Mouse (Mus musculus) stomach, postnatal 0 days (tissue): ENCODE results near the gene Rab8b. TPM values are rescaled to one million over a fixed set of nuclear protein-coding genes. Genes with fewer than 3 reads are reported as not detected.
A peak's percentile ranks its signal among the peaks of the same experiment; 100 is the strongest.

Source experiments
- ATAC-seq: fragments of 200-750 bp; cut with Nextera tagmentation; 2 replicates; pipeline ENCODE4 v1.8.0; 2017; ENCODE audit not compliant: low FRiP score, low TSS enrichment
- DNase-seq: peaks from one replicate; pipeline ENCODE4 v3.0.0-alpha.2; 2016; ENCODE audit warnings: low spot score
- H3K27ac ChIP-seq: fragments of 300-500 bp; sonication (generic); replicated peaks from 2 replicates; pipeline ENCODE4 v1.5.1; 2014; ENCODE audit warnings: mild to moderate bottlenecking, control low read depth
- H3K27me3 ChIP-seq: fragments of 300-500 bp; sonication (generic); 2 replicates; pipeline ENCODE4 v1.6.1; 2014; ENCODE audit warnings: low read length; ENCODE audit not compliant: control insufficient read depth, insufficient read depth
- H3K36me3 ChIP-seq: fragments of 300-500 bp; sonication (generic); 2 replicates; pipeline ENCODE4 v1.6.1; 2014; ENCODE audit warnings: low read length, mixed read lengths; ENCODE audit not compliant: control insufficient read depth, insufficient read depth
- H3K4me1 ChIP-seq: fragments of 300-500 bp; sonication (generic); replicated peaks from 2 replicates; pipeline ENCODE4 v1.6.1; 2014; ENCODE audit warnings: antibody characterized with exemption; ENCODE audit not compliant: control insufficient read depth, insufficient read depth
- H3K4me2 ChIP-seq: fragments of 300-500 bp; sonication (generic); replicated peaks from 2 replicates; pipeline ENCODE4 v1.6.1; 2014; ENCODE audit warnings: low read depth, mild to moderate bottlenecking, control low read depth, moderate library complexity
- H3K4me3 ChIP-seq: fragments of 300-500 bp; sonication (generic); 2 replicates; pipeline ENCODE4 v1.5.1; 2014; ENCODE audit warnings: low read depth, low read length, control low read depth
- H3K9ac ChIP-seq: fragments of 300-500 bp; sonication (generic); 2 replicates; pipeline ENCODE4 v1.6.1; 2014; ENCODE audit warnings: mild to moderate bottlenecking, low read length, control low read depth, mixed read lengths
- H3K9me3 ChIP-seq: fragments of 300-500 bp; sonication (generic); 2 replicates; pipeline ENCODE4 v1.6.1; 2016; ENCODE audit warnings: low read length; ENCODE audit not compliant: control insufficient read depth
- CTCF ChIP-seq: IDR thresholded peaks from 2 replicates; pipeline ENCODE4 v1.5.1; 2016; ENCODE audit warnings: antibody characterized with exemption, low read depth, mild to moderate bottlenecking, moderate library complexity
- EP300 ChIP-seq: optimal IDR thresholded peaks from 2 replicates; pipeline ENCODE3; 2016; ENCODE audit warnings: antibody characterized with exemption
- WGBS: fragments of 180-500 bp; shearing (Covaris S2); extraction: QIAGEN DNeasy Blood & Tissue Kit; methylation state at CpG from one replicate; pipeline ENCODE4 v1.1.7; 2014; 5-methylcytosine and 5-hydroxymethylcytosine counted together
- polyA plus RNA-seq: library from polyadenylated mRNA; unstranded; fragments of >200 nt; fragmentation: Nextera tagmentation; extraction: Ambion mirVana; gene quantifications from 2 replicates; pipeline ENCODE4 v1.2.1, GENCODE M21; 2015

Gene Rab8b
- polyA plus RNA-seq, 1 experiment from 2014 or later, result 9.4 TPM

- DNase-seq, result no peak
- TF ChIP-seq CTCF (no peak), EP300 (no peak)
- Histone ChIP-seq H3K9ac (no peak overlapping the region), H3K9me3 (no peaks in the 10 kb centered on the region), H3K4me1 (no peaks in the 10 kb centered on the region), H3K4me2 (no peak overlapping the region), H3K4me3 (no peak overlapping the region), H3K27ac (no peak overlapping the region), H3K27me3 (no peaks in the 10 kb centered on the region), H3K36me3 (no peaks in the 10 kb centered on the region)
- ATAC-seq, result no peak
- WGBS, result 90% methylated on average over 2 of the region's 2 CpGs
Measured at GRCm38 (mm10) chr9:66948536-66948935, 29.0 kb upstream of the Rab8b start.

DNA sequence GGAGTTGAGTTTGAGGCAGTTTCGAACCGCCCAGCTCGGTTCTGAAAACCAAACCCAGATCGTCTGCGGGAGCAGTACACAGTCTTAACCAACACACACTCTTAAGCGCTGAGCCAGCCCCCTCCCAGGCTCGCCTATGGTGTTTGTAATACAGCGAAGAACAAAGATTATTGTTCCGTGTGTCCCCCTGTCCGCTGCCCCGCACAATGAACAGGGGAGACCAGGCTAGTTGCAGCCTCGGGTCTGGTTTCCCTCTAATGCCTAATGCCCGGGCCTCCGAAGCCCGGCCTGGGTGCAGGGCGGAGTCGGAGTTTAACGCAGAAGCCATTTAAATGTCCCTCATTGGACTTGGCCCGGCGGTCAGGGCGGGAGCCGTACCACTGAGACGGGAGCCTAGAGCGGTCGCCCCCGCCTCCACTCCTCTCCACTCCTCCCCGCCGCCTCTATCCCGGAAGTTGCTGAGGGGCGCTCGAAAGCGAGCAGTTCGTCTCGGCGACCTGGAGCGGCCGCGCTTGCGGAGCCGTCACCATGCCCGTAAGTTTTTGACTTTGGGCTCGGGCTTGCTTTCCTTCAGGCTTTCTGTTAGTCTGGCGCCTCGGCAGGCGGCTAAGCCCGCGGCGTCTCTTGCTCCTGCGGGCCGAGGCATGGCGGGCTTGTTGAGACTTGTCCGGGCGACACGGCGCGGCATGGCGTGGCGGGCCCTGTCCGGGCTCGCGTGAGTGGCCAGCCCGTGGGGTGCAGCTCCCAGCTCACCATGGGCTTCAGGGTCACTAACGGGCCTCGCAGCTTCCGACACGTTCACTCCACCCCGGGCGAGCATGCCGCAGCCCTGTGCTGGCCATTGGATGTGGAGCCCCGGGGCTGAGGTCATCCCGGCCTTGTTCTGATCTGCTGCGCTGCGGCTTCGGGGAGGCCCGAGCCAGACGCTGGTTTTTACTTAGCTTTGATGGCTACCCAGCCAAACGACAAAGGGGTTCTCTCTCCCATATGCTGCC lies 26.5 kb upstream of the Rab8b start, which contains the start of gene Rps27l:
Gene Rps27l, plus strand, starts transcription at position 440 of the 995 bp plus-strand sequence.
- Histone ChIP-seq H3K27me3 (no peaks in the 10 kb centered on the region), H3K4me3 (peak within 1 kb of the TSS; percentile 95), H3K4me2 (peak within 1 kb of the TSS; percentile 80), H3K4me1 (no peaks in the 10 kb centered on the region), H3K9ac (peak within 1 kb of the TSS; percentile 93), H3K27ac (peak within 1 kb of the TSS; percentile 97), H3K36me3 (no peaks in the 10 kb centered on the region), H3K9me3 (no peaks in the 10 kb centered on the region)
- no peak for TF ChIP-seq CTCF
- TF ChIP-seq EP300, result peak; percentile 63
- ATAC-seq, result peak; percentile 99
- under 1% methylated on average over 77 of the region's 77 CpGs for WGBS
- DNase-seq, result peak; percentile 98

GRCm38 (mm10) chr9:66945161-66945560 lies 25.7 kb upstream of the Rab8b start:
- no peak for ATAC-seq
- TF ChIP-seq CTCF, result no peak
- no peak for TF ChIP-seq EP300
- H3K4me2 ChIP-seq, result peak overlapping the region; percentile 80
- WGBS, result 6% methylated on average over 4 of the region's 4 CpGs
- H3K36me3 ChIP-seq, result no peaks in the 10 kb centered on the region
- no peaks in the 10 kb centered on the region for H3K27me3 ChIP-seq
- H3K9ac ChIP-seq, result peak overlapping the region; percentile 93
- peak overlapping the region; percentile 97 for H3K27ac ChIP-seq
- no peaks in the 10 kb centered on the region for H3K9me3 ChIP-seq
- no peak for DNase-seq
- peak overlapping the region; percentile 95 for H3K4me3 ChIP-seq
- no peaks in the 10 kb centered on the region for H3K4me1 ChIP-seq

DNA sequence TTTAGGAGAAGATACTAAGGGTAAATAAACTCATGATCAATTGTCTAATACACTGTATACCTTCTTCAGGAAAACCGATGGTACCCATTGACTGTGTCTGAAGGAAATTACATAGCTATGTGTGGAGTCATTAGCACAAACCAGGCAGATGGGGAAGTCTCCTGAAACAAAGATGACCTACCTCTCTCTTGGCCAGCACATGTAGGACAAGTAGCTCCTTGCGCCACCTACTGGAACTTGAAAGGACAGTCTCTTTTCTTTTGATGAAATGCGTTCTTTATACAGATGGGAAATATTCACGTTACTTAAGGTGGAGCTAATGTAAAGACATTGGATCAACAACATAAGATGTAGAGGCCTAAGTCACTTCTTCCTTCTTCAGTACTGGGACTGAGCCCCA lies 19.3 kb upstream of the Rab8b start:
- H3K27me3 ChIP-seq, result no peaks in the 10 kb centered on the region
- H3K27ac ChIP-seq, result no peak overlapping the region
- no peaks in the 10 kb centered on the region for H3K36me3 ChIP-seq
- H3K4me3 ChIP-seq, result no peak overlapping the region
- H3K9ac ChIP-seq, result no peak overlapping the region
- no peak overlapping the region for H3K4me2 ChIP-seq
- DNase-seq (peak; percentile 30), ATAC-seq (peak; percentile 72)
- H3K9me3 ChIP-seq, result no peaks in the 10 kb centered on the region
- H3K4me1 ChIP-seq, result peaks cover 4% of the 10 kb centered on the region; the same call in 1 of the 2 replicates
- 13% methylated on average over 4 of the region's 4 CpGs for WGBS
- TF ChIP-seq CTCF, result peak; percentile 92
- no peak for TF ChIP-seq EP300

GRCm38 (mm10) chr9:66937507-66937906 lies 18.0 kb upstream of the Rab8b start:
- TF ChIP-seq EP300, result no peak
- TF ChIP-seq CTCF, result no peak
- 29% methylated on average over 8 of the region's 8 CpGs for WGBS
- H3K9ac ChIP-seq, result peak overlapping the region; percentile 2; the same call in 1 of the 2 replicates
- H3K4me2 ChIP-seq, result no peak overlapping the region
- H3K4me1 ChIP-seq, result peaks cover 4% of the 10 kb centered on the region; the same call in 1 of the 2 replicates
- H3K9me3 ChIP-seq, result no peaks in the 10 kb centered on the region
- no peaks in the 10 kb centered on the region for H3K27me3 ChIP-seq
- no peaks in the 10 kb centered on the region for H3K36me3 ChIP-seq
- H3K4me3 ChIP-seq, result no peak overlapping the region
- 0 out of 2 replicates have a peak overlapping the region, but pooled peaks have one; percentile 24 for H3K27ac ChIP-seq
- ATAC-seq (peak; percentile 56; the same call in 1 of the 2 replicates), DNase-seq (peak; percentile 31)
